Mouse (Mus musculus) liver, embryonic 14.5 days (tissue): ENCODE measurements around the gene Rmi1. TPM values are rescaled to one million over a fixed set of nuclear protein-coding genes. Genes with fewer than 3 reads are reported as not detected.

Experiments
- ATAC-seq: fragments of 200-750 bp; cut with Nextera tagmentation; 2 replicates; pipeline ENCODE4 v1.8.0; 2017; ENCODE audit warnings: moderate number of reproducible peaks, mild to moderate bottlenecking, moderate library complexity; ENCODE audit not compliant: insufficient read depth
- DNase-seq, 3 experiments: peaks; one replicate each; pipeline ENCODE4 v3.0.0-alpha.2; 2012 to 2013; ENCODE audit warnings: low read depth in 3 of 3, low spot score in 3 of 3
- H3K27ac ChIP-seq: fragments of 300-500 bp; sonication (generic); 2 replicates; pipeline ENCODE4 v1.5.1; 2014; ENCODE audit warnings: moderate library complexity, mild to moderate bottlenecking, control low read depth, inconsistent platforms
- H3K27me3 ChIP-seq: fragments of 300-500 bp; sonication (generic); 2 replicates; pipeline ENCODE4 v1.6.1; 2014; ENCODE audit warnings: mild to moderate bottlenecking, low read length, moderate library complexity; ENCODE audit not compliant: control insufficient read depth, insufficient read depth
- H3K36me3 ChIP-seq: fragments of 300-500 bp; sonication (generic); replicated peaks from 2 replicates; pipeline ENCODE4 v1.6.1; 2014; ENCODE audit warnings: low read depth; ENCODE audit not compliant: control insufficient read depth, insufficient read depth
- H3K4me1 ChIP-seq, 2 experiments: fragments of 200-500 bp in 1 of 2; fragments of 300-500 bp in 1 of 2; sonication (generic) in 1 of 2; replicated peaks; 2 replicates each; pipeline ENCODE4 v1.6.1; 2012 to 2014; ENCODE audit warnings: antibody characterized with exemption in 1 of 2, inconsistent platforms in 1 of 2, low read length in 1 of 2; ENCODE audit not compliant: control insufficient read depth in 2 of 2, insufficient read depth in 2 of 2
- H3K4me2 ChIP-seq: fragments of 300-500 bp; sonication (generic); 2 replicates; pipeline ENCODE4 v1.6.1; 2014; ENCODE audit warnings: low read depth, mild to moderate bottlenecking, control low read depth, moderate library complexity
- H3K4me3 ChIP-seq, 2 experiments: fragments of 200-500 bp in 1 of 2; fragments of 300-500 bp in 1 of 2; sonication (generic) in 1 of 2; 2 replicates each; pipeline ENCODE4 v1.5.1; 2012 to 2014; ENCODE audit warnings: low read depth in 2 of 2, low read length in 2 of 2, mild to moderate bottlenecking in 2 of 2, control low read depth in 1 of 2, inconsistent platforms in 1 of 2, moderate library complexity in 1 of 2; ENCODE audit not compliant: insufficient read depth in 1 of 2
- H3K9ac ChIP-seq: fragments of 300-500 bp; sonication (generic); replicated peaks from 2 replicates; pipeline ENCODE4 v1.6.1; 2014; ENCODE audit warnings: mild to moderate bottlenecking, control low read depth, moderate library complexity
- H3K9me3 ChIP-seq: fragments of 300-500 bp; sonication (generic); 2 replicates; pipeline ENCODE4 v1.6.1; 2016; ENCODE audit warnings: low read length, mixed read lengths; ENCODE audit not compliant: control insufficient read depth
- CTCF ChIP-seq: IDR thresholded peaks from 2 replicates; pipeline ENCODE4 v1.5.1; 2016; ENCODE audit warnings: antibody characterized with exemption, low read depth, control low read depth
- EP300 ChIP-seq: IDR thresholded peaks from 2 replicates; pipeline ENCODE4 v1.6.1; 2016; ENCODE audit warnings: antibody characterized with exemption, low read depth
- WGBS: fragments of 180-500 bp; shearing (Covaris S2); extraction: QIAGEN DNeasy Blood & Tissue Kit; methylation state at CpG from one replicate; pipeline ENCODE4 v1.1.7; 2014; ENCODE audit not compliant: insufficient replicate concordance; 5-methylcytosine and 5-hydroxymethylcytosine counted together
- polyA plus RNA-seq, 2 experiments: library from polyadenylated mRNA; depleted of rRNA in 1 of 2; stranded (reverse) in 1 of 2; unstranded in 1 of 2; fragments of >200 nt; fragmentation: Nextera tagmentation in 1 of 2; extraction: Ambion mirVana in 1 of 2; gene quantifications; 2 replicates each; pipeline versions ENCODE4 v1.2.1 to v1.2.3; 2012 to 2014

The Rmi1 gene
- polyA plus RNA-seq, 2 experiments = 8.0 to 11.0 TPM

DNA sequence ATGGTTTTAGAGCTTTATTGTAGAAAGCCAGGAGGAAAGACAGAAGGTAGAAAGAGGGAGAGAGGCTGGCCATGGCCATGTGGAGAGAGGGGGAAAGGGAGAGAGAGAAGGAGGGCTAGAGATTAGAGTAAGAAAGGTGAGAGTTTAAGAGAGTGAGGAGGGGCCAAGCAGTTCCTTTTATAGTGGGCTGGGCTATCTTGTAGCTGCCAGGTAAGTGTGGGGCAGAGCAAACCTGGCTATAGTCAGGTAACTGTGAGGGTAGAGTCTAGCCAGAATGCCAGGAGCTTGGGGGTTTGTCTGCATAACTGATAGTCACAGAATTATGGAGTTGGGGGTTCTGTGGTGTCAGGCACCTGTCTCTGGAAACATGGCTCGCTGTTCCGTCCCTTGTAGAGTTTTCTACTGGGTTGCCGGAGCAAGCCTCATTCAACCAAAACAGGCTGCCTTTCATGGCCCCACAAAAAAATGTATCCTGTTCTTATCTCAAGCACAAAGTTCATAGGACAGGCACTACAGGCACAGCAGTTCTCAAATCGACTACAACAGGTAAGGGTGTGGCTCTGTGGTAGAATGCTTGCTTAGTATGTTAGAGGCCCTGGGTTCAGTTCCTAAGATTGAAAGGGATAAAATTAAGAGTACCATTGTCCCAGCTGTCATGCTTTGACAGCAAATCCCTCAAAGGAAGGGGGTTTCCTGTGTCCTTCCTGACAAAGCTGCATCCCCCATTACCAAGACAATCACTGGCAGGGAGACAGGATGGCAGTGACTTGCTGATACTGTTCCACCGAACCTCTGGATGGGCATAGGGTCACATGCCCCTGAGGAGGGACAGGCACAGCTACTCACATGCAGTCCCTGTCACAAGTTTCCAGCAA, 29.5 kb upstream of the Rmi1 start:
- H3K4me3 ChIP-seq = no peak overlapping the region
- DNase-seq (no peak), ATAC-seq (no peak)
- H3K9me3 ChIP-seq = no peaks in the 10 kb centered on the region
- no peak overlapping the region for H3K4me2 ChIP-seq
- no peak overlapping the region for H3K9ac ChIP-seq
- no peaks in the 10 kb centered on the region for H3K27me3 ChIP-seq
- no peak for TF ChIP-seq CTCF
- no peak for TF ChIP-seq EP300
- no peaks in the 10 kb centered on the region; a peak in 1 of 4 replicates for H3K4me1 ChIP-seq
- no peaks in the 10 kb centered on the region for H3K36me3 ChIP-seq
- no peak overlapping the region for H3K27ac ChIP-seq
- WGBS = 51% methylated on average over 5 of the region's 5 CpGs

GRCm38 (mm10) chr13:58373153-58373470, 28.9 kb upstream of the Rmi1 start:
- ATAC-seq (no peak), DNase-seq (no peak)
- Histone ChIP-seq H3K27ac (no peak overlapping the region), H3K4me3 (no peak overlapping the region), H3K9me3 (no peaks in the 10 kb centered on the region), H3K4me2 (no peak overlapping the region), H3K9ac (no peak overlapping the region), H3K4me1 (no peaks in the 10 kb centered on the region; a peak in 1 of 4 replicates), H3K27me3 (no peaks in the 10 kb centered on the region), H3K36me3 (no peaks in the 10 kb centered on the region)
- TF ChIP-seq EP300 = no peak
- no peak for TF ChIP-seq CTCF
- 43% methylated on average over 2 of the region's 2 CpGs for WGBS

DNA sequence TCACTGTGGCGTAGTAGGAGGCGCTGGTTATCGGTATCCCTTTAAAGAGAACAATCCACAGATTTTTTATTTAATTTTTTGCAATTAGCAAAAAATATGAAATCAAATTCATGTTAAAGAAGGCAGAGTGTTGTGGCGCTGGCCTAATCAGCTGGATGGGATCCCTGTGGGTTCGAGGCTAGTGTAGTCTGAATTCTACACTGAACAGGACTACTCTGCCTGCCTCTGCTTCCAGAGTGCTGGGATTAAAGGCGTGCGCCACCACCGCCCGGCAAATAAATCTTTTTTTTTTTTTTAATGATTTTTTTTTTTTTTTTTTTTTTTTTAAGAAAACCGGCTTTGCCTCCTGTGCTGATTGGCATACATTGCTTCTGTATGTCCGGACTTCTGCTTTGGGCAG, 17.7 kb upstream of the Rmi1 start:
- DNase-seq (no peak), ATAC-seq (no peak)
- H3K4me1 ChIP-seq = peaks cover 5 to 12% of the 10 kb centered on the region in 2 experiments; a peak in 3 of 4 replicates
- TF ChIP-seq EP300 (no peak), CTCF (no peak)
- H3K9me3 ChIP-seq = peaks cover 8% of the 10 kb centered on the region
- no peaks in the 10 kb centered on the region for H3K27me3 ChIP-seq
- no peak overlapping the region for H3K27ac ChIP-seq
- peak overlapping the region; percentile 75 to 93 for H3K4me3 ChIP-seq
- peak overlapping the region; percentile 90 for H3K4me2 ChIP-seq
- peak overlapping the region; percentile 90 for H3K9ac ChIP-seq
- H3K36me3 ChIP-seq = peaks cover 23% of the 10 kb centered on the region
- 44% methylated on average over 11 of the region's 11 CpGs for WGBS

DNA sequence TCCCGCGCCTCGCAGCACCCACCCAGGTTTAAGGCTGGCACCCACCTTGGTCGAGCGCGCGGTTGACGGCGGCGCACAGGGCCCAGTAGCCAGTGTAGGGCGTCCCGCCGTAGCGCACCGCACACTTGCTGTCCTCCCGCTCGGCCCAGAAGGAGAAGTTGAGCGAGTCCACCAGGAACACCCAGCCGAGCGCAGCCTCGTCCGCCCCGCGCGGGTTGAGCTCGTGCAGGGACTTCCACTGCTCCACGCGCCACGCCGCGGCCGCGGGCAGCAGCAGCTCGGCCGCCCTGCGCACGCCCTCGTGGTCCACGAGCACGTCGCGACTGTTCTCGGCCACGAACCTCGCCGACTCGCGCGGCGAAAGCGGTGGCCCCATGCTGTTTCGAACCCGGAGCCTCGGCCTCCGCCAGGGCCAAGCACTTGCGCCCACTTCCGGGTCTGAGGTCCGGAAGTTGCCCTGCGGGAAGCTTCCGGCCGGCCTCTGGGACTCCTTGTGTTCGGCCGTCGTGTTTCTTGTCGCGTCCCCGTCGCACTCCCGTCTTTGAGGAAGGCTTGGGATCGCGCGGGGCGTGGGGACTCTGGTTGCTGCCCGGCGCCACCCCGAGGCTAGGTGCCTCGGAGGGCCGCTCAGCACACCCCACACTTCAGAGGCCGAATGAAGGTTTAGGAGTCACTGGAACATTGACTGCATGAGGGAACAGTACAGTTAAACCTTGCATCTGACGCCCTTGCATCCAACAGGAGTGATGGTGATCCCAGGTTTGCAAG, 17.1 kb upstream of the Rmi1 start, which contains the start of gene 2210016F16Rik:
2210016F16Rik (minus strand) TSS at position 447 of the 768 bp plus-strand sequence.
- Histone ChIP-seq H3K4me1 (peaks cover 5 to 12% of the 10 kb centered on the region in 2 experiments; a peak in 3 of 4 replicates), H3K36me3 (peaks cover 26% of the 10 kb centered on the region), H3K4me3 (peak within 1 kb of the TSS; percentile 75 to 93), H3K4me2 (peak within 1 kb of the TSS; percentile 90), H3K9ac (peak within 1 kb of the TSS; percentile 90), H3K27ac (peak within 1 kb of the TSS; percentile 18; the same call in 1 of the 2 replicates), H3K9me3 (peaks cover 8% of the 10 kb centered on the region), H3K27me3 (no peaks in the 10 kb centered on the region)
- DNase-seq = no peak
- TF ChIP-seq CTCF (no peak), EP300 (no peak)
- ATAC-seq = peak; percentile 75
- WGBS = 2% methylated on average over 80 of the region's 80 CpGs

DNA sequence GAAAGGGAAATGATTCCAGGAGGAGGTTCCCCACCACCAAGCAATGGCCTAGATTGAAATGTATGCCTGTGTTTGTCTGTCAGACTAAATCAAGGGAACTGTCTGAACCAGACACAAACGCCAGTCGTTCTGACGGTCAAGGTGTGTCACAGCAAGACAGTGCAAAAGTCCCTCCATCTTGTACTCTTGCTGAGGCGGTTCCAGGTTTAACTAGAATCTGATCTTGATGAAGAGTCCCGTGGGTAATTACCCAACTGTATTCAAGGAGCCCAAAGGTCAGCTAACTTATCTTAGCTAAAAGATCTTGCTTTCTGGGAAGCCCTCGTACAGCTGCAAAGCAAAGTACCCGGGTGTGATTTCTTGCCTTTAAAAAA, 16.5 kb upstream of the Rmi1 start:
- peak overlapping the region; percentile 75 to 93 for H3K4me3 ChIP-seq
- no peak for TF ChIP-seq EP300
- TF ChIP-seq CTCF = no peak
- H3K9ac ChIP-seq = peak overlapping the region; percentile 90
- peaks cover 25% of the 10 kb centered on the region for H3K36me3 ChIP-seq
- peaks cover 5 to 12% of the 10 kb centered on the region in 2 experiments; a peak in 3 of 4 replicates for H3K4me1 ChIP-seq
- H3K27me3 ChIP-seq = no peaks in the 10 kb centered on the region
- DNase-seq (no peak), ATAC-seq (no peak; the same call in 1 of the 2 replicates)
- H3K4me2 ChIP-seq = peak overlapping the region; percentile 90
- WGBS = 56% methylated on average over 7 of the region's 7 CpGs
- H3K27ac ChIP-seq = peak overlapping the region; percentile 18; the same call in 1 of the 2 replicates
- H3K9me3 ChIP-seq = peaks cover 8% of the 10 kb centered on the region
